Mouse (Mus musculus) cerebellum, postnatal 4 days (tissue): ENCODE data around the gene Vcan.

ENCODE experiments used
- DNase-seq, 2 experiments: peaks; one replicate each; pipeline ENCODE4 v3.0.0; 2022; ENCODE audit warnings: low spot score in 2 of 2, mixed read lengths in 1 of 2

The Vcan gene

DNA sequence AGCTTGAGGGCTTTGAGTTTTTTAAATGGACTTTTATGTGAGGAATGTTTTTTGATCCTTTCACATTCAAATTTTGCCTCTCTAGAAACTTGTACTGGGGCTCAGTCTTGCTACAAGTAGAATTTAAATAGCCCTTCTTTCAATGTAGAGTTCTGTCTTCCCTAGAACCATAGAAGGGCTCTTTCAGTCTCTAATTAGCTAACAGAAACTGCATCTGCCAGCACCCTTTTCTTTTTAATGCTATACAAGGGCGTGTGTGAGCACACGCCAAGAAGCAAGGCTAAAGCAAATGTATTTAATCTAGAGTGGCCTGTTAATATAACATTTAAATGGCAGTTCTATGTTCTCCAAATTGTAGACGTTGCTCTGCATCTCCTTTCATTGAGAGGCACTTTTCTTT is 134.9 kb downstream of the Vcan start:
- DNase-seq, result no peak
